Mouse (Mus musculus) liver, adult 2 months (tissue): ENCODE results near the gene Neto2.

Source experiments
- CTCF ChIP-seq: fragments of 200-500 bp; IDR thresholded peaks from 2 replicates; pipeline ENCODE4 v1.5.1; 2011; ENCODE audit warnings: low read depth, low read length, control low read depth
- POLR2A ChIP-seq: fragments of 200-500 bp; IDR thresholded peaks from 2 replicates; pipeline ENCODE4 v1.6.1; 2011; ENCODE audit warnings: low read length, control low read depth; ENCODE audit not compliant: insufficient read depth; ENCODE audit errors: extremely low read depth

- TF ChIP-seq POLR2A (no peak), CTCF (no peak)
These were observed 52.2 kb downstream of the Neto2 start for GRCm38 (mm10) chr8:85648553-85648952.
